29 mouse cellular contexts compared by ENCODE assay signal in the genomic region with DNA sequence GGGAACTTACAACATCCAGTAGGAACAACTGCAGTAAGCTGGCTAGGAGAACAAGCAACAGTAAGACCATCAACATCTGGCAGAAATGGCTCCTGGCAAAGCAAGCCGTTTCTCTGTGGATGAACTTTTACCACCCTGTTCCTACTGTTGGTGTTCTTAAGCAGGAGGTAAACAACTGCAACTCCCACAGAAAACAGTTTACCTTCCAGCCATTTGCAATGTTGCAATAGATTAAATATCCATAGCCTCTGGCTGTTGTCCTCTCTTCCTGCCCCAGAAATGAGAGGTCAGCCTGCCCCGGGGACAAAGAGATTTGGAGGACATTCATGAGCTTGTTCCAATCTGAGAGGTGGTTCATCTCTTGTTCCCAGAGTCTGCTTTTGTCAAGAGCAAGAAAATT. TPM values are rescaled to one million over a fixed set of nuclear protein-coding genes. Genes with fewer than 3 reads are reported as not detected.
A peak's percentile ranks its signal among the peaks of the same experiment; 100 is the strongest.
DNase-seq lines count a peak whose midpoint lies in the region; ATAC-seq and TF ChIP-seq lines count a peak whose summit lies in the region.
"Had no signal": no experiment of that assay in that cellular context is flagged by ENCODE, and none has a peak within 500 bp of the region (broad histone marks: within the 10 kb centered on the region; RNA-seq: fewer than 3 reads in every experiment).

No protein-coding gene starts in this region.

- H3K27ac ChIP-seq in liver, postnatal 0 days (ENCODE audit: low read depth) = peak overlapping the region; percentile 55
- H3K27ac ChIP-seq: embryonic facial prominence, embryonic 13.5 days; embryonic facial prominence, embryonic 15.5 days; forebrain, embryonic 10.5 days; forebrain, embryonic 12.5 days had no signal

- H3K27me3 ChIP-seq in liver, postnatal 0 days (ENCODE audit: insufficient read depth, low read length) = no peaks in the 10 kb centered on the region
- H3K27me3 ChIP-seq: CH12.LX; embryonic facial prominence, embryonic 13.5 days; embryonic facial prominence, embryonic 15.5 days; forebrain, embryonic 12.5 days; Patski had no signal

- H3K9me3 ChIP-seq in liver, postnatal 0 days (ENCODE audit: low read length) = no peaks in the 10 kb centered on the region
- H3K9me3 ChIP-seq: embryonic facial prominence, embryonic 13.5 days; embryonic facial prominence, embryonic 15.5 days; forebrain, embryonic 10.5 days; forebrain, embryonic 12.5 days; G1E had no signal

- peak; percentile 67 for DNase-seq in heart, adult 11 months
- no peak for DNase-seq in heart, adult 9 months (ENCODE audit: low spot score in 2 of 2)
- DNase-seq in liver, postnatal 0 days = no peak
- DNase-seq in liver = no peak
- DNase-seq in ovary, postnatal 36 days (ENCODE audit: low spot score) = peak; percentile 16
- no peak for DNase-seq in ovary, postnatal 14 days (ENCODE audit: low spot score)
- DNase-seq: adrenal gland, adult 2 months; adrenal gland, postnatal 10 days; adrenal gland, postnatal 25 days; B cell, adult 2 months; cerebellum, adult 11 months; cerebellum, adult 18-20 months; cerebellum, adult 8-10 months; cerebellum, adult 9-11 months; cerebellum, postnatal 14 days; cerebellum, postnatal 36 days; embryo, embryonic 11 days had no signal

- peaks cover 8% of the 10 kb centered on the region; the same call in 1 of the 2 replicates for H3K4me1 ChIP-seq in liver, postnatal 0 days (ENCODE audit: insufficient read depth)
- H3K4me1 ChIP-seq: forebrain, embryonic 12.5 days had no signal

- no peak for TF ChIP-seq CTCF in liver, postnatal 0 days (IDR thresholded peaks at IDR 0.05; ENCODE audit: low read depth)

- H3K4me3 ChIP-seq in liver, postnatal 0 days (ENCODE audit: low read depth, low read length) = no peak overlapping the region
- H3K4me3 ChIP-seq: embryonic facial prominence, embryonic 13.5 days; embryonic facial prominence, embryonic 15.5 days; erythroblast, embryonic 14.5 days; forebrain, embryonic 10.5 days; forebrain, embryonic 12.5 days had no signal

- H3K36me3 ChIP-seq in liver, postnatal 0 days (replicated peaks; ENCODE audit: insufficient read depth, low read length) = no peaks in the 10 kb centered on the region
- H3K36me3 ChIP-seq: embryonic facial prominence, embryonic 13.5 days; embryonic facial prominence, embryonic 15.5 days; forebrain, embryonic 10.5 days; forebrain, embryonic 12.5 days; G1E had no signal

- WGBS in liver, postnatal 0 days (ENCODE audit: insufficient replicate concordance) = 46% methylated on average over 2 of the region's 2 CpGs

- H3K9ac ChIP-seq in liver, postnatal 0 days (replicated peaks) = no peak overlapping the region
- H3K9ac ChIP-seq: embryonic facial prominence, embryonic 13.5 days; embryonic facial prominence, embryonic 15.5 days; forebrain, embryonic 12.5 days had no signal

- peak; percentile 69 for ATAC-seq in liver, postnatal 0 days
- ATAC-seq: activated CD4-positive, CD25-positive, alpha-beta regulatory T cell, adult 4 months; CD4-positive, CD25-positive, alpha-beta regulatory T cell, adult 4 months; forebrain, embryonic 14.5 days; forebrain, embryonic 16.5 days; Patski had no signal

- no peak; the same call in 1 of the 2 replicates for TF ChIP-seq EP300 in liver, postnatal 0 days (IDR thresholded peaks at IDR 0.05; ENCODE audit: low read depth)

- H3K4me2 ChIP-seq in liver, postnatal 0 days (ENCODE audit: low read depth, low read length) = no peak overlapping the region
- H3K4me2 ChIP-seq: embryonic facial prominence, embryonic 13.5 days; embryonic facial prominence, embryonic 15.5 days; forebrain, embryonic 12.5 days had no signal

RNA-seq across cellular contexts. Expression of a gene that starts 29.5 kb away (rescaled TPM):
- 9.5 and 11.1 TPM in 2 replicates for polyA plus RNA-seq in liver, postnatal 0 days (2015; fragmentation: Nextera tagmentation; extraction: Ambion mirVana)

Comparison
In these comparisons a context has a peak if more than half of its experiments do, and no peak if none do; other contexts are left out.
1. DNase-seq: peak in heart, adult 11 months (single experiment) and ovary, postnatal 36 days (single experiment); none in heart, adult 9 months (0 of 2), liver, postnatal 0 days (single experiment), liver (single experiment) and ovary, postnatal 14 days (single experiment).